Mouse (Mus musculus) embryonic facial prominence, embryonic 13.5 days (tissue): Measurements from ENCODE around the gene Wdr70. TPM values are rescaled to one million over a fixed set of nuclear protein-coding genes. Genes with fewer than 3 reads are reported as not detected.

ENCODE experiments used
- ATAC-seq: fragments of 200-750 bp; cut with Nextera tagmentation; 2 replicates; pipeline ENCODE4 v1.8.0; 2017; ENCODE audit warnings: low read depth; ENCODE audit not compliant: insufficient number of reproducible peaks, insufficient read depth, low FRiP score, low TSS enrichment
- H3K27ac ChIP-seq: fragments of 300-500 bp; sonication (generic); 2 replicates; pipeline ENCODE4 v1.5.1; 2015; ENCODE audit warnings: moderate library complexity, mild to moderate bottlenecking, inconsistent platforms
- H3K27me3 ChIP-seq: fragments of 300-500 bp; sonication (generic); 2 replicates; pipeline ENCODE4 v1.6.1; 2015; ENCODE audit warnings: mild to moderate bottlenecking, inconsistent platforms
- H3K36me3 ChIP-seq: fragments of 300-500 bp; sonication (generic); 2 replicates; pipeline ENCODE4 v1.6.1; 2015; ENCODE audit warnings: mild to moderate bottlenecking, inconsistent platforms
- H3K4me1 ChIP-seq: fragments of 300-500 bp; sonication (generic); 2 replicates; pipeline ENCODE4 v1.6.1; 2015; ENCODE audit warnings: inconsistent platforms
- H3K4me2 ChIP-seq: fragments of 300-500 bp; sonication (generic); 2 replicates; pipeline ENCODE4 v1.6.1; 2015; ENCODE audit warnings: moderate library complexity, mild to moderate bottlenecking, inconsistent platforms
- H3K4me3 ChIP-seq: fragments of 300-500 bp; sonication (generic); 2 replicates; pipeline ENCODE4 v1.5.1; 2015; ENCODE audit warnings: mild to moderate bottlenecking, inconsistent platforms
- H3K9ac ChIP-seq: fragments of 300-500 bp; sonication (generic); 2 replicates; pipeline ENCODE4 v1.6.1; 2015; ENCODE audit warnings: mild to moderate bottlenecking, inconsistent platforms
- H3K9me3 ChIP-seq: fragments of 300-500 bp; sonication (generic); 2 replicates; pipeline ENCODE4 v1.6.1; 2016; ENCODE audit warnings: inconsistent platforms
- WGBS: fragments of 180-500 bp; shearing (Covaris S2); methylation state at CpG from one replicate; pipeline ENCODE4 v1.1.7; 2015; ENCODE audit warnings: mixed read lengths; 5-methylcytosine and 5-hydroxymethylcytosine counted together
- polyA plus RNA-seq: library from polyadenylated mRNA; unstranded; fragments of >200 nt; fragmentation: Nextera tagmentation; extraction: Ambion mirVana; gene quantifications from 2 replicates; pipeline ENCODE4 v1.2.1, GENCODE M21; 2015

Wdr70 gene
- polyA plus RNA-seq, 1 experiment from 2014 or later = 65.9 TPM

DNA sequence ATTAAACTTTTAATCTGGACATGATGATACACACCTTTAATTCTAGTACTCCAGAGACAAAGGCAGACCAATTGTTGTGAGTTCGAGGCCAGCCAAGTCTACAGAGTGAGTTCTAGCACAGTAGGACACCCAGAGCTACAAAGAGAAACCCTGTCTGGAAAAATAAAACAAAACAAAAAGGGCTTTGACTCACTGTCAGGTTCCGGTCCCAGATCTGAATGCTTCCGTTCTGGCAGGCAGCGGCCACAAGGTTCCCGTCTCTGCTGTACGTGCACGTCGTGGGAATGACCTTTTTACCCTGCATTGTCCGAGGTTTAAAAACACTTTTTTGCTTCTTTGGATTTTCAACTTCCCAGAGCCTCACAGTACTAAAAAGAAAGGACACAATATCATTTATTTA, 122.2 kb downstream of the Wdr70 start:
- Histone ChIP-seq H3K4me3 (no peak overlapping the region), H3K36me3 (peaks cover 8% of the 10 kb centered on the region), H3K4me1 (no peaks in the 10 kb centered on the region), H3K9me3 (no peaks in the 10 kb centered on the region), H3K27ac (no peak overlapping the region), H3K9ac (no peak overlapping the region), H3K4me2 (no peak overlapping the region), H3K27me3 (no peaks in the 10 kb centered on the region)
- 61% methylated on average over 9 of the region's 9 CpGs for WGBS
- no peak for ATAC-seq

DNA sequence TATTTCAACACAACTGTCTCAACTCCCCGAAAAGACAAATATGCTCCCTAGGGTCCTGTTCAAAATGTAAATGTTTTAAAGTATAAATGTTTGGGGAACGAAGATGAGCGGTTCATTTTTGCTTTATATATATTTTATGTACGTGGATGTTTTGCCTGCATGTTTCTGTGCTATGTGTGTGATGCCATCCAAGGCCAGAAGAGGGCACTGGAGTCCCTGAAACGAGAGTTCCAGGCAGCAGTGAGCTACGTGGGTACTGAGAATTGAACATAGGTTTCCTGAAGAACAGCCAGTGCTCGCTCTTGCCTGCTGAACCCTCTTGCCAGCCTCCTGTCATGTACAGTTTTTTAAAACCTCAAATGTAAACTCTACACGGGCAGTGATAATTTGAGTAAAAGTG, 124.6 kb downstream of the Wdr70 start:
- Histone ChIP-seq H3K27me3 (no peaks in the 10 kb centered on the region), H3K4me2 (no peak overlapping the region), H3K4me1 (no peaks in the 10 kb centered on the region), H3K36me3 (peaks cover 8% of the 10 kb centered on the region), H3K9ac (no peak overlapping the region), H3K9me3 (no peaks in the 10 kb centered on the region), H3K4me3 (no peak overlapping the region), H3K27ac (no peak overlapping the region)
- ATAC-seq = no peak
- WGBS = 88% methylated on average over 8 of the region's 8 CpGs

DNA sequence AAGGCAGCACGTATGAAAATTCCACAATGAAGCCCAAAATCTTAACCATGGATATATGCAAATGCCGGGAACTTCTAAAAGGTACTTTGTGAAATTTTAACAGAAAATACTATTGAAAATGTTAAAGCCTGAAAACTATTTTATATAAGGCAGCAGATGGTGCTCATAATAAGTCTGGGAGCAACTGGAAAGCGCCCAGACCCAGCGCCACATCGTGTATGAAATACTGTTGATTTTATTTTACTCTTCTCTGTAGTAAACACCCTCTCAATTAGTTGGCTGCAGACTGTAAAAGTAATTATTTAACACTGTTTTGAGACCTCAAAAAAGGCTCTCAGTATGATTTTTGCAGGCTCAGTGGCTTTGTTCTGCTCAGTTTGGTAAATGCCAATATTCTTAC, 126.5 kb downstream of the Wdr70 start:
- no peak overlapping the region for H3K9ac ChIP-seq
- no peak overlapping the region for H3K4me3 ChIP-seq
- WGBS = 87% methylated on average over 5 of the region's 5 CpGs
- no peak overlapping the region for H3K27ac ChIP-seq
- no peaks in the 10 kb centered on the region for H3K4me1 ChIP-seq
- H3K4me2 ChIP-seq = no peak overlapping the region
- H3K36me3 ChIP-seq = peaks cover 8% of the 10 kb centered on the region
- no peaks in the 10 kb centered on the region for H3K27me3 ChIP-seq
- H3K9me3 ChIP-seq = no peaks in the 10 kb centered on the region
- ATAC-seq = no peak

DNA sequence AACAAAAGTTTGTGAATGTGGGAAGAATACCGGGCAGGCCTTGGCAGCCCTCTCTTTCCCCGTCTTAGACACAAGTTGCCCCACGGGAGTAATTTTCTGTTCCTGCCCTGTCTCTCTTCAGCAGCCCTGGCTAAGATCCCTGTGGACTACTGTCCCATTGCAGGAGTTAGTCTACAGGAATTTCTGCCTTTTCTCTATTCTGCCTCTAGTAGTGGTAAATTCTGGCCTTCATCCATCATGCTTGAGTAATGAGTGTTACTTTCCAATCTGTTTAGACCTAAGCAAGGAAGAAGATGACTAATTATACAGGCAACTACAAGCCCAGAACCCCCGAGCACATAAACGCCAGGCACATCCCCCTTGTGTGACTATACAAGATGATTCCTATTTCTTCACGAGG, 136.2 kb downstream of the Wdr70 start:
- Histone ChIP-seq H3K4me3 (no peak overlapping the region), H3K9ac (no peak overlapping the region), H3K9me3 (no peaks in the 10 kb centered on the region), H3K4me2 (no peak overlapping the region), H3K4me1 (no peaks in the 10 kb centered on the region), H3K27ac (no peak overlapping the region), H3K27me3 (no peaks in the 10 kb centered on the region), H3K36me3 (0 out of 2 replicates have a peak, but pooled peaks cover 5% of the 10 kb centered on the region)
- WGBS = 80% methylated on average over 6 of the region's 6 CpGs
- no peak for ATAC-seq

DNA sequence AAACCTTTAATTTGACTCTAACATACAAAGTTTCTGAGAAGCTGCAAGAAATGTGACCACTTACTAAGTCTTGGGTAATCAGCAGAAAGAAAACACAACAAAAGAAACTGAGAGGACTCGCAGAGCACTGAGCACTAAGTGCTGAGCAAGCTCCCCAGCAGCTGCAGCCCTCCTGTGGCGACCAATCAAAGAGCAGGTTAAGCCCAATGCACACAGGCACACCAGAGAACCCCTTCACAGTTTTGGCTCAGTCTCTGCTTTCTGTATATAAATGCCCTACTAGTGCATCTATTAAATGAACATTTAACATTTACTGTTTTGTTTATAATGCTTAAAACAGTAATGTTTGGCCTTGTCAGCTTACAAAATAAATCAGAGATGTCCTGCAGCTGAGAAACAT, 137.5 kb downstream of the Wdr70 start:
- WGBS = 42% methylated on average over 2 of the region's 2 CpGs
- no peak overlapping the region for H3K9ac ChIP-seq
- H3K9me3 ChIP-seq = no peaks in the 10 kb centered on the region

DNA sequence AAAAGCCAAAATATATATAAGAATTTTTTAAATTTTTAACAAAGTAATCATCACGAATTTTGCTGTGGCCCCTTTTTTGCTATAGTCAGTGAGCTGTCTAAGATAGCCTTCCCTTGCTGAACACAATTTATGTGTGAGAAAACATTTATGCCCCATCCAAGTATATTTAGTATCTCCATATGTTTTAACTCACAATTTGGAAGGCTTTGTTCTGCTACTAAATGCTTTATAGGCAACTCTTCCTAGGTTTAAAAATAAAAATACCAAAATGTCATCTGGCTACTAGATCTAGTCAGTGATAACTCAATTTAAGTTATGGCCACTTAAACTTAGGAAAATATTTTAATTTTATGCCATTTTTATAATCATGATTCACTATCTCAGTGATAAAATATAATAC, 142.1 kb downstream of the Wdr70 start:
- Histone ChIP-seq H3K9me3 (no peaks in the 10 kb centered on the region), H3K4me1 (no peaks in the 10 kb centered on the region), H3K27ac (no peak overlapping the region), H3K4me3 (no peak overlapping the region), H3K4me2 (no peak overlapping the region), H3K27me3 (no peaks in the 10 kb centered on the region), H3K36me3 (0 out of 2 replicates have a peak, but pooled peaks cover 3% of the 10 kb centered on the region), H3K9ac (no peak overlapping the region)
- ATAC-seq = no peak
- WGBS = 71% methylated on average over 1 of the region's 1 CpGs

More for the DNA sequence above, 137.5 kb downstream of the Wdr70 start:
- H3K27me3 ChIP-seq = no peaks in the 10 kb centered on the region
- no peak overlapping the region for H3K4me2 ChIP-seq
- no peaks in the 10 kb centered on the region for H3K4me1 ChIP-seq
- ATAC-seq = no peak
- H3K36me3 ChIP-seq = 0 out of 2 replicates have a peak, but pooled peaks cover 5% of the 10 kb centered on the region
- no peak overlapping the region for H3K27ac ChIP-seq
- H3K4me3 ChIP-seq = no peak overlapping the region

DNA sequence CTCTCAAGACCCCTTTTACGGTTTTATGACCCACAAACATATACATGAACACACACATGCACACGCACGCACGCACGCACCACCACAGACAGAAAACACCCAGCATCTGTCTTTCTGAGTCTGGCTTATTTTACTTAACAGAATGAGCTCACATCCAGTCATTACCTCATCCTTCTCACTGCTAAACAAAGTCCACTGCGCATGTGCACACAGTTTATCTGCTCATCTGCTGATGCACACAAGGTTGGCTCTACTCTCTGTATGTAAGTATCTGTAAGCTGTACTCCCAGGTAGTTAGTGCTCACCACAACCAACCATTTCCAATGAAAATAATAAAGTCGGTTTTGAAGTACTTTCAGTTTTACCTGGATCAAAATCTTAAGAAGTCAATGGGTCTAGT, 148.4 kb downstream of the Wdr70 start:
- WGBS = 94% methylated on average over 7 of the region's 7 CpGs
- no peaks in the 10 kb centered on the region for H3K36me3 ChIP-seq
- no peaks in the 10 kb centered on the region for H3K9me3 ChIP-seq
- no peak overlapping the region for H3K9ac ChIP-seq
- ATAC-seq = no peak
- H3K27ac ChIP-seq = no peak overlapping the region
- no peaks in the 10 kb centered on the region for H3K4me1 ChIP-seq
- no peaks in the 10 kb centered on the region for H3K27me3 ChIP-seq
- H3K4me2 ChIP-seq = no peak overlapping the region
- H3K4me3 ChIP-seq = no peak overlapping the region

DNA sequence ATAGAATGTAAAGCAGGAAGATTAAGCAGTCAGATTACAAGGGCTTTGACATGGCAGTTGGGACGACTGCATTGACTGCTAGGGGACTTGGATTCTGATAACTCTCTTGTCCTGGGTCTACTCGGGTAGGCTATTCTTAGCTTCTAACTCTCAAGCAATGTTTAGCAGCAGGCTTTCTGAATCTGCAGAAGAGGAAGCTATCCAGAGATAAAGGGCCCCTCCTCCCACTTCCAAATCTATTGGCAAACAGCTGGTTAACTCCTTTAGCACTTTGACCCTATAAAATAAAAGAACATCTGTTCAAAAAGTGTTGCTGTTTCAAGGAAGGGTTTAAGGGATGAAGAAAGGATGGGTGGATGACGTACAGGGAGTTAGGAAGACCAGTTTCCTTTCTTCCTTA, 157.3 kb downstream of the Wdr70 start:
- no peak for ATAC-seq
- WGBS = 61% methylated on average over 3 of the region's 3 CpGs
- Histone ChIP-seq H3K36me3 (no peaks in the 10 kb centered on the region), H3K4me1 (no peaks in the 10 kb centered on the region), H3K9ac (no peak overlapping the region), H3K4me2 (no peak overlapping the region), H3K27me3 (no peaks in the 10 kb centered on the region), H3K9me3 (no peaks in the 10 kb centered on the region), H3K4me3 (no peak overlapping the region), H3K27ac (no peak overlapping the region)

DNA sequence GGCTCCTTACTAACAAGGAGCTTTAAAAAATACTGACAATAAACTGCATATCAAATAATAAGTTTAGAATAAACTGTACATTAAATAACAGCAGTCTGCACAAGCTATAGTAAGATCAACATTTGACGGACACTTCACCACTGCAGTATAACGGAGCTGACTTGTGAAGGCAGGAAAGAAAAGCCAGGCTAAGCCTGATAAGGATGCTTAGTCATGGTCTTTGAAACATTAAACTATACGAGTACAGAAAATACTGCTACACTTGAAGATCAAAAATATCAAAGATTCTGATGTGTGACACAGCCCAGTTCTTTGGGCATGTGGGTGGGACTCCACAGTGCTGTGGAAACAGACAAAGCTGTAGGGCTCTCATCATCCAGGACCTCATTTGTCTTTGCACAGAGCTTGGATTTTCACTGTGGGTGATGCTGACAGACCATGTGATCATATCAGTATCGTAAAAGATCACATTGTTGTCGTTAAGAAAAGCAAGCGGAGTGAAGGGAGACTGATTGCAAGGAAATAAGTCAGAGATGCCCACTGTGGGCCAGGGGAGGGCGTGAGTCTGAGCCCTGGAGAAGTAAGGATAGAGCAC, 163.3 kb downstream of the Wdr70 start:
- Histone ChIP-seq H3K27ac (no peak overlapping the region), H3K9ac (no peak overlapping the region), H3K36me3 (no peaks in the 10 kb centered on the region), H3K9me3 (no peaks in the 10 kb centered on the region), H3K4me2 (no peak overlapping the region), H3K27me3 (no peaks in the 10 kb centered on the region), H3K4me3 (no peak overlapping the region), H3K4me1 (no peaks in the 10 kb centered on the region; the same call in 1 of the 2 replicates)
- no peak for ATAC-seq
- 70% methylated on average over 7 of the region's 7 CpGs for WGBS

DNA sequence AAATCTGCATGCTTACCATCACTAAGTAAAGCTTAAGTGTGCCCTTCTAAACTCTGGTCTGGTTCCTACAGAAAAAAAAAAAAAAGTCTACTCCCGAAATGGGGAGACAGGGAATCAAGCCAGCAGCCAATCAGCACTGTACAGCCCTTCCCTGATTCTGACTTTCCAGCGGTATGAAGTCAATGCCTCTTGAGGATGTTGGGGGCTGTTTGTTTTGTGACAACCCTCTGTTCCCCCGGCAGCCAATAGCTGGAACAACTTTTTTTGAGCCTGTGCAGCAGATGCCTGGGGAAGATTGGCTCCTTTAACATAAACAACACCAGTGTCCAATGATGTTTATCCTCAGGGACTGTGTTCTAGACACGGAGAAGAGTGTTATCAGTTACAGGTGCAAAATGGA, 164.4 kb downstream of the Wdr70 start:
- no peak overlapping the region for H3K9ac ChIP-seq
- no peaks in the 10 kb centered on the region; the same call in 1 of the 2 replicates for H3K4me1 ChIP-seq
- no peak for ATAC-seq
- no peaks in the 10 kb centered on the region for H3K36me3 ChIP-seq
- no peak overlapping the region for H3K4me3 ChIP-seq
- WGBS = 41% methylated on average over 4 of the region's 4 CpGs
- H3K27me3 ChIP-seq = no peaks in the 10 kb centered on the region
- H3K27ac ChIP-seq = no peak overlapping the region
- no peaks in the 10 kb centered on the region for H3K9me3 ChIP-seq
- H3K4me2 ChIP-seq = no peak overlapping the region

DNA sequence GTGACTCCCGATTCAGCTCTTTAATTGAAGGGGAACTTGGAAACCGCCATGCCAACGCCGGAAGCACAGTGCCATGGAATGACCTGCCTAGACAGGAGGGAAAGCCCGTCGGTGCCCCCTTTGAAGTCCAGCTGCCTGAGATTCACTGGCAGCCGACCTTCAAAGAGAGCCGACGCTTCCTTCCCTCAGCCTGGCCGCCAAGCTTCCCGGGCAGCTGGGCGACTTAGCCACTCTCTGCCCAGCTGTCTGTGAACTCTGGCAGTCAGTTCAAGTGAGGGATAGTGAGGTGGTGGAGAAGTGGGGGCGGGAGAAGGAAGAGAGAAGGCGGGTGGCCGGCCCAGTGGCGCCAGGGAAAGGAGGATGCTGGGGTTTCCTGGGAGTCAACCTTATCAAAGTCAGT, 164.9 kb downstream of the Wdr70 start:
- H3K4me3 ChIP-seq = no peak overlapping the region
- H3K9ac ChIP-seq = no peak overlapping the region
- ATAC-seq = no peak
- H3K36me3 ChIP-seq = no peaks in the 10 kb centered on the region
- no peaks in the 10 kb centered on the region for H3K27me3 ChIP-seq
- WGBS = 62% methylated on average over 16 of the region's 16 CpGs
- H3K27ac ChIP-seq = no peak overlapping the region
- H3K9me3 ChIP-seq = no peaks in the 10 kb centered on the region
- H3K4me2 ChIP-seq = no peak overlapping the region
- no peaks in the 10 kb centered on the region; the same call in 1 of the 2 replicates for H3K4me1 ChIP-seq

DNA sequence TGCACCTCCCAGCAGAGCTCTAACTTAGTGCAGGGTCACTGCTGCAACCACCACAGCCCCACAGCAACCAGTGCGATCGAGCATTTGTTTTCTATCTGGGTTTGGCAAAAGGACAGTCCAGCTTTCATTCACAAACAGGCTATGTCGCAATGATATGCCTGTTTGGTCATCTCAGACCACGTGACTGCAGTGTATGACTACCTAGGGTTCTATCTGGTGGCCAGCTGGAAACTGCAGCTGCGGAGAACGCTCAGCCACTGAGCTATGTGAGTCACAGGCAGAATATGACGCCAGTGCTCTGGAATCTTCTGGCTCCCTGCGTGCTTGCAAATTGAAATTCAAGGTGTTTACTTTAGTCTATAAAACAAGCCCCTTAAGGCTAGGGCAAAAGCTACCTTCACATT, 167.4 kb downstream of the Wdr70 start:
- no peak for ATAC-seq
- 82% methylated on average over 8 of the region's 8 CpGs for WGBS
- H3K4me1 ChIP-seq = no peaks in the 10 kb centered on the region; the same call in 1 of the 2 replicates
- no peak overlapping the region for H3K4me2 ChIP-seq
- H3K9me3 ChIP-seq = no peaks in the 10 kb centered on the region
- H3K4me3 ChIP-seq = no peak overlapping the region
- H3K9ac ChIP-seq = no peak overlapping the region
- no peaks in the 10 kb centered on the region for H3K27me3 ChIP-seq
- H3K27ac ChIP-seq = no peak overlapping the region
- H3K36me3 ChIP-seq = no peaks in the 10 kb centered on the region
